Mouse (Mus musculus) liver, postnatal 0 days (tissue): ENCODE results near the gene Nfkbiz.

Experiments used
- CTCF ChIP-seq: sonication (generic); IDR thresholded peaks from 2 replicates; pipeline ENCODE4 v1.5.1; 2016; ENCODE audit warnings: antibody characterized with exemption, low read depth
- EP300 ChIP-seq: IDR thresholded peaks from 2 replicates; pipeline ENCODE4 v1.6.1; 2016; ENCODE audit warnings: antibody characterized with exemption, low read depth, mild to moderate bottlenecking

DNA sequence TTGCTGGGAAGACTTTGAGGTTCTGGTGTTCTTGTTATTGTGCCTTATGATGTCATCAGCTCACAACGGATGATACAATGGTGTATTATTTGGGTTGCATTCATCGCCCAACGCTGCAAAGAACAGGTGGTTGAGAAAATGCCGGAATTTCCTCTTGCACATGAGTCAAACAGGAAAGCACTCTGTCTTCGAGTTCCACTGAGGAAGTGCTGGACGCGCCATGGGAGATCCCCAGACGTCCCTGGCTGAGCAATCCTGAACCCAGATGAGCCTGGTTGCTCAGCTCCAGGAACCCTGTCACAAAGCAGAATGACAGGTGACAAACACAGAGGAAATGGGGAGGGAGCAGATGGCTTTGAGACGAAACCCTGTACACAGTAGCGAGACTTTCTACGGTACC lies 62.4 kb downstream of the Nfkbiz start:
- TF ChIP-seq EP300 = no peak
- no peak for TF ChIP-seq CTCF
